Mouse (Mus musculus) intestine, embryonic 14.5 days (tissue): ENCODE measurements at regions not wholly inside any gene's neighbourhood (a gene's known extent, or its start where the extent isn't known, plus 50 kb on each side); places are given as distances from the start of the nearest gene placed in this dataset.
"Not testable (repeated sequence)": the region's sequence is repeated elsewhere in the genome, so short reads cannot be mapped to it uniquely, and the experiment has no call there.

ENCODE experiments used
- ATAC-seq: fragments of 200-750 bp; cut with Nextera tagmentation; replicated peaks from 2 replicates; pipeline ENCODE4 v1.8.0; 2017; ENCODE audit warnings: low read depth, moderate number of reproducible peaks, moderate TSS enrichment, moderate library complexity; ENCODE audit not compliant: low FRiP score, low TSS enrichment
- DNase-seq: peaks from one replicate; pipeline ENCODE4 v3.0.0-alpha.2; 2018; ENCODE audit warnings: low spot score
- H3K27ac ChIP-seq: fragments of 300-500 bp; sonication (generic); 2 replicates; pipeline ENCODE4 v1.5.1; 2014; ENCODE audit warnings: low read depth, mild to moderate bottlenecking, control low read depth
- H3K27me3 ChIP-seq: fragments of 300-500 bp; sonication (generic); replicated peaks from 2 replicates; pipeline ENCODE4 v1.6.1; 2014; ENCODE audit warnings: low read length, control low read depth; ENCODE audit not compliant: control insufficient read depth, insufficient read depth
- H3K36me3 ChIP-seq: fragments of 300-500 bp; sonication (generic); 2 replicates; pipeline ENCODE4 v1.6.1; 2014; ENCODE audit warnings: low read length, control low read depth; ENCODE audit not compliant: control insufficient read depth, insufficient read depth
- H3K4me1 ChIP-seq: fragments of 300-500 bp; sonication (generic); replicated peaks from 2 replicates; pipeline ENCODE4 v1.6.1; 2014; ENCODE audit warnings: low read length, control low read depth, mixed read lengths; ENCODE audit not compliant: control insufficient read depth, insufficient read depth
- H3K4me2 ChIP-seq: fragments of 300-500 bp; sonication (generic); 2 replicates; pipeline ENCODE4 v1.6.1; 2014; ENCODE audit warnings: low read length
- H3K4me3 ChIP-seq: fragments of 300-500 bp; sonication (generic); 2 replicates; pipeline ENCODE4 v1.5.1; 2014; ENCODE audit warnings: low read depth, low read length, control low read depth, mixed read lengths
- H3K9ac ChIP-seq: fragments of 300-500 bp; sonication (generic); 2 replicates; pipeline ENCODE4 v1.6.1; 2014; ENCODE audit warnings: mild to moderate bottlenecking, low read length
- H3K9me3 ChIP-seq: fragments of 300-500 bp; sonication (generic); 2 replicates; pipeline ENCODE4 v1.6.1; 2016; ENCODE audit warnings: low read length, control low read depth; ENCODE audit not compliant: control insufficient read depth
- WGBS: fragments of 180-500 bp; shearing (Covaris S2); extraction: QIAGEN DNeasy Blood & Tissue Kit; methylation state at CpG from one replicate; pipeline ENCODE4 v1.1.7; 2014; 5-methylcytosine and 5-hydroxymethylcytosine counted together

GRCm38 (mm10) chr13:5920422-5920821 is 59.1 kb downstream of the Klf6 start:
- Histone ChIP-seq H3K4me2 (no peak overlapping the region), H3K4me3 (no peak overlapping the region), H3K36me3 (no peaks in the 10 kb centered on the region), H3K27me3 (no peaks in the 10 kb centered on the region), H3K9me3 (no peaks in the 10 kb centered on the region), H3K27ac (no peak overlapping the region), H3K4me1 (no peaks in the 10 kb centered on the region), H3K9ac (no peak overlapping the region)
- WGBS: 65% methylated on average over 3 of the region's 3 CpGs
- no peak for DNase-seq
- ATAC-seq: no peak

GRCm38 (mm10) chr13:5931433-5931832 is 70.2 kb downstream of the Klf6 start:
- Histone ChIP-seq H3K36me3 (no peaks in the 10 kb centered on the region), H3K4me1 (no peaks in the 10 kb centered on the region), H3K27me3 (no peaks in the 10 kb centered on the region), H3K27ac (no peak overlapping the region), H3K9me3 (no peaks in the 10 kb centered on the region), H3K4me3 (no peak overlapping the region), H3K9ac (no peak overlapping the region), H3K4me2 (no peak overlapping the region)
- ATAC-seq (no peak), DNase-seq (no peak)
- WGBS: 92% methylated on average over 2 of the region's 2 CpGs

- Histone ChIP-seq H3K9ac (no peak overlapping the region), H3K4me1 (no peaks in the 10 kb centered on the region), H3K36me3 (no peaks in the 10 kb centered on the region), H3K27me3 (no peaks in the 10 kb centered on the region), H3K4me3 (no peak overlapping the region), H3K27ac (no peak overlapping the region), H3K9me3 (no peaks in the 10 kb centered on the region), H3K4me2 (no peak overlapping the region)
- DNase-seq: no peak
- WGBS: 80% methylated on average over 2 of the region's 2 CpGs
- no peak for ATAC-seq
These were observed 76.2 kb downstream of the Klf6 start for GRCm38 (mm10) chr13:5937436-5937835.

- DNase-seq (no peak), ATAC-seq (no peak)
- H3K9me3 ChIP-seq: no peaks in the 10 kb centered on the region
- H3K4me3 ChIP-seq: no peak overlapping the region
- H3K4me1 ChIP-seq: no peaks in the 10 kb centered on the region
- H3K9ac ChIP-seq: no peak overlapping the region
- no peak overlapping the region for H3K27ac ChIP-seq
- no peaks in the 10 kb centered on the region for H3K36me3 ChIP-seq
- H3K4me2 ChIP-seq: no peak overlapping the region
- H3K27me3 ChIP-seq: no peaks in the 10 kb centered on the region
- WGBS: 87% methylated on average over 4 of the region's 4 CpGs
These were observed 76.7 kb downstream of the Klf6 start for GRCm38 (mm10) chr13:5937970-5938369.

- 69% methylated on average over 3 of the region's 3 CpGs for WGBS
These were observed 78.1 kb downstream of the Klf6 start for GRCm38 (mm10) chr13:5939368-5939767.

GRCm38 (mm10) chr13:5952863-5953262 is 91.6 kb downstream of the Klf6 start:
- Histone ChIP-seq H3K4me1 (no peaks in the 10 kb centered on the region), H3K27ac (no peak overlapping the region), H3K9ac (no peak overlapping the region), H3K4me2 (no peak overlapping the region), H3K27me3 (no peaks in the 10 kb centered on the region), H3K36me3 (no peaks in the 10 kb centered on the region), H3K9me3 (no peaks in the 10 kb centered on the region), H3K4me3 (no peak overlapping the region)
- DNase-seq (no peak), ATAC-seq (no peak)
- WGBS: 87% methylated on average over 2 of the region's 2 CpGs

More at GRCm38 (mm10) chr13:5939368-5939767, 78.1 kb downstream of the Klf6 start:
- H3K27ac ChIP-seq: no peak overlapping the region
- no peaks in the 10 kb centered on the region for H3K36me3 ChIP-seq
- no peaks in the 10 kb centered on the region for H3K4me1 ChIP-seq
- DNase-seq (no peak), ATAC-seq (no peak)
- no peak overlapping the region for H3K4me2 ChIP-seq
- H3K4me3 ChIP-seq: no peak overlapping the region
- no peaks in the 10 kb centered on the region for H3K9me3 ChIP-seq
- H3K27me3 ChIP-seq: no peaks in the 10 kb centered on the region
- H3K9ac ChIP-seq: no peak overlapping the region

- not testable (repeated sequence) for H3K36me3 ChIP-seq, H3K4me1 ChIP-seq, H3K27me3 ChIP-seq, H3K27ac ChIP-seq, DNase-seq, H3K4me2 ChIP-seq, H3K9me3 ChIP-seq, ATAC-seq, H3K9ac ChIP-seq, H3K4me3 ChIP-seq
These were observed 93.8 kb downstream of the Klf6 start for GRCm38 (mm10) chr13:5955121-5955520.

- no peak for DNase-seq
- Histone ChIP-seq H3K27ac (no peak overlapping the region), H3K4me3 (no peak overlapping the region), H3K4me2 (no peak overlapping the region), H3K9me3 (no peaks in the 10 kb centered on the region), H3K36me3 (no peaks in the 10 kb centered on the region), H3K27me3 (no peaks in the 10 kb centered on the region), H3K4me1 (no peaks in the 10 kb centered on the region), H3K9ac (no peak overlapping the region)
- 60% methylated on average over 1 of the region's 1 CpGs for WGBS
- ATAC-seq: no peak
These were observed 94.9 kb downstream of the Klf6 start for GRCm38 (mm10) chr13:5956145-5956544.

GRCm38 (mm10) chr13:5962947-5963346 is 101.7 kb downstream of the Klf6 start:
- Histone ChIP-seq H3K4me3 (no peak overlapping the region), H3K4me1 (no peaks in the 10 kb centered on the region), H3K9ac (no peak overlapping the region), H3K27ac (no peak overlapping the region), H3K9me3 (no peaks in the 10 kb centered on the region), H3K36me3 (no peaks in the 10 kb centered on the region), H3K4me2 (no peak overlapping the region), H3K27me3 (no peaks in the 10 kb centered on the region)
- WGBS: 89% methylated on average over 1 of the region's 1 CpGs
- no peak for ATAC-seq
- DNase-seq: no peak
